Mouse (Mus musculus): ENCODE measurements around the gene Ranbp3l. TPM values are rescaled to one million over a fixed set of nuclear protein-coding genes. Genes with fewer than 3 reads are reported as not detected.

Ranbp3l gene
- total and polyA plus RNA-seq, 2 experiments from 2014 or later = 0.14 TPM; not detected in 1

DNA sequence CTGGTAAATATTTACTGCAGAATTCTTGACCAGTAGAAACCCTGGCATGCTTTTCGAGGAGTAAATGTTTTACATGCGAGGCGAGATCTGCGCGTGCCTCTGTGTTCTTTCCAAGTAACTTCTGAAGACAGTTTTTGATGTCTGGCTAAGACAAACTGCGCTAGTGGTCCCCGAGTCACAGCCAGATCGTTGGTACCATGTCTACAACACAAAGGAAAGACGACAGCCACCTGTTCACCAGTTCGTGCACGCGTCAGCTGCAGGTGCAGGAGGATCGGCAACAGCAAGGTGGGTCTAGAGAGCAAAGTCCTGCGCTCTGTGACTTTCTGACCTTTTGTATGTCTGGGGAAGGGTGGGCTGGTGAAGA, 463 bp downstream of the Ranbp3l start:
- no peak overlapping the region for H3K27ac ChIP-seq (ENCODE audit: low read depth)
- H3K36me3 ChIP-seq (replicated peaks; ENCODE audit: control insufficient read depth, insufficient read depth, low read length) = no peaks in the 10 kb centered on the region
- H3K4me3 ChIP-seq (ENCODE audit: low read depth, low read length) = no peak overlapping the region
- WGBS = 78% methylated on average over 14 of the region's 14 CpGs
- ATAC-seq (ENCODE audit: insufficient read depth, low read depth) (no peak), DNase-seq (ENCODE audit: low spot score) (no peak)
- no peak overlapping the region for H3K9ac ChIP-seq (replicated peaks; ENCODE audit: low read depth, low read length)
- no peaks in the 10 kb centered on the region for H3K9me3 ChIP-seq (replicated peaks; ENCODE audit: control insufficient read depth, low read length)
- no peaks in the 10 kb centered on the region for H3K27me3 ChIP-seq (ENCODE audit: control insufficient read depth, insufficient read depth, low read length)
- TF ChIP-seq CTCF (IDR thresholded peaks at IDR 0.05; ENCODE audit: low read depth) (no peak), EP300 (IDR thresholded peaks at IDR 0.05; ENCODE audit: low read depth) (no peak)
- H3K4me1 ChIP-seq (ENCODE audit: control insufficient read depth, insufficient read depth) = no peaks in the 10 kb centered on the region
- H3K4me2 ChIP-seq (ENCODE audit: low read depth, low read length) = peak overlapping the region; percentile 47; the same call in 1 of the 2 replicates

DNA sequence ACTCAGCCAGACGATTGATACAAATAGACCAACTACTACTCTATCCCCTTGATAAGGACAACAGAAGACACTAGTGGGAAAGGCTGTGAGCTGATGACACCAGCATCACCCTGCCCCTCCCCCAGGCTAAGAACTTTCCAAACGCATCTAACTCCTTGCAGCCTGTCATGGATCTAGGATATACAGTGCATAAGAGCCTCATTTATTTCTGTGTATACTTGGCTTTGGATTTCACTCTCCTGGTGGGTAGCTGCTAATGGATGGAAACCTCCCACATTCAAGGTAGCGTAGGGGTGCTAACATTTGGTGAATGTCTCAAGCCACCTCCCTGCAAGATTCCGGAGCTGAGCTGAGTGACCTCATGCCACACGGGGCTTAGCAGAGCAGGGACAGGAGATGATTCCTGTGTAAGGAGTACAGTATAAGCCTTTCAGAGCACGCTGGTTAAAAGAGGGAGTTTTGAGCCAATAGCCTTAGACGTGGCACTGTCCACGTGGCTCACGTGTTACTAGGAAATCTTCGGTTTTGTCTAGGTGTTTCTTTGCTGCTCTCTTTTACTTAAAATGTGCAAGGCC, 1.4 kb downstream of the Ranbp3l start:
- WGBS = 69% methylated on average over 10 of the region's 10 CpGs
- Histone ChIP-seq H3K27me3 (ENCODE audit: control insufficient read depth, insufficient read depth, low read length) (no peaks in the 10 kb centered on the region), H3K27ac (ENCODE audit: low read depth) (no peak overlapping the region)

DNA sequence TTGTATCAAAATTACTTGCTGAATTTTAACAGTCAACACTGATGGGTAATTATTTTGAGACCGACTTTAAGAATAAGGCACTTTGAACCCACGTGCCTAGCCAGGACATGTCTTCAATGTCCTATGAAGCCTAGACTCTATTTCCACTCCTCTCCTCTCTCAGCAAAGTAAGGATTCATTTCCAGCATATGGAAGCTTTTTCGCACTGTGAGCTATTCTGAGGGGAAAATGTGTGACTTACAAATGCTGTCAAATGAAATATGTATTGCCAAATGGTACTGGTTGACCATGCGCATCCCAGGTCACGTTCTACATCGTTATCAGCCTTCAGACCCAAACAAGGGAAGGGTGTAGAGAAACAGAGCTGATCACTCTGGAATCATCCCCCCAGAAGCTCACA, 23.5 kb downstream of the Ranbp3l start:
- Histone ChIP-seq H3K27me3 (ENCODE audit: control insufficient read depth, insufficient read depth, low read length) (no peaks in the 10 kb centered on the region), H3K4me1 (ENCODE audit: control insufficient read depth, insufficient read depth) (no peaks in the 10 kb centered on the region), H3K27ac (ENCODE audit: low read depth) (no peak overlapping the region), H3K4me2 (ENCODE audit: low read depth, low read length) (no peak overlapping the region), H3K4me3 (ENCODE audit: low read depth, low read length) (no peak overlapping the region), H3K9ac (replicated peaks; ENCODE audit: low read depth, low read length) (no peak overlapping the region), H3K9me3 (replicated peaks; ENCODE audit: control insufficient read depth, low read length) (no peaks in the 10 kb centered on the region), H3K36me3 (replicated peaks; ENCODE audit: control insufficient read depth, insufficient read depth, low read length) (no peaks in the 10 kb centered on the region)
- DNase-seq (ENCODE audit: low spot score) = no peak
- TF ChIP-seq EP300 (IDR thresholded peaks at IDR 0.05; ENCODE audit: low read depth) (no peak), CTCF (IDR thresholded peaks at IDR 0.05; ENCODE audit: low read depth) (no peak)
- ATAC-seq (ENCODE audit: insufficient read depth, low read depth) = no peak
- 87% methylated on average over 6 of the region's 6 CpGs for WGBS

More for the DNA sequence above, 1.4 kb downstream of the Ranbp3l start:
- no peak overlapping the region for H3K4me2 ChIP-seq (ENCODE audit: low read depth, low read length)
- TF ChIP-seq CTCF (IDR thresholded peaks at IDR 0.05; ENCODE audit: low read depth) (no peak), EP300 (IDR thresholded peaks at IDR 0.05; ENCODE audit: low read depth) (no peak)
- H3K36me3 ChIP-seq (replicated peaks; ENCODE audit: control insufficient read depth, insufficient read depth, low read length) = no peaks in the 10 kb centered on the region
- H3K9ac ChIP-seq (replicated peaks; ENCODE audit: low read depth, low read length) = no peak overlapping the region
- no peaks in the 10 kb centered on the region for H3K9me3 ChIP-seq (replicated peaks; ENCODE audit: control insufficient read depth, low read length)
- no peak for DNase-seq (ENCODE audit: low spot score)
- H3K4me1 ChIP-seq (ENCODE audit: control insufficient read depth, insufficient read depth) = no peaks in the 10 kb centered on the region
- ATAC-seq (ENCODE audit: insufficient read depth, low read depth) = no peak
- H3K4me3 ChIP-seq (ENCODE audit: low read depth, low read length) = no peak overlapping the region

DNA sequence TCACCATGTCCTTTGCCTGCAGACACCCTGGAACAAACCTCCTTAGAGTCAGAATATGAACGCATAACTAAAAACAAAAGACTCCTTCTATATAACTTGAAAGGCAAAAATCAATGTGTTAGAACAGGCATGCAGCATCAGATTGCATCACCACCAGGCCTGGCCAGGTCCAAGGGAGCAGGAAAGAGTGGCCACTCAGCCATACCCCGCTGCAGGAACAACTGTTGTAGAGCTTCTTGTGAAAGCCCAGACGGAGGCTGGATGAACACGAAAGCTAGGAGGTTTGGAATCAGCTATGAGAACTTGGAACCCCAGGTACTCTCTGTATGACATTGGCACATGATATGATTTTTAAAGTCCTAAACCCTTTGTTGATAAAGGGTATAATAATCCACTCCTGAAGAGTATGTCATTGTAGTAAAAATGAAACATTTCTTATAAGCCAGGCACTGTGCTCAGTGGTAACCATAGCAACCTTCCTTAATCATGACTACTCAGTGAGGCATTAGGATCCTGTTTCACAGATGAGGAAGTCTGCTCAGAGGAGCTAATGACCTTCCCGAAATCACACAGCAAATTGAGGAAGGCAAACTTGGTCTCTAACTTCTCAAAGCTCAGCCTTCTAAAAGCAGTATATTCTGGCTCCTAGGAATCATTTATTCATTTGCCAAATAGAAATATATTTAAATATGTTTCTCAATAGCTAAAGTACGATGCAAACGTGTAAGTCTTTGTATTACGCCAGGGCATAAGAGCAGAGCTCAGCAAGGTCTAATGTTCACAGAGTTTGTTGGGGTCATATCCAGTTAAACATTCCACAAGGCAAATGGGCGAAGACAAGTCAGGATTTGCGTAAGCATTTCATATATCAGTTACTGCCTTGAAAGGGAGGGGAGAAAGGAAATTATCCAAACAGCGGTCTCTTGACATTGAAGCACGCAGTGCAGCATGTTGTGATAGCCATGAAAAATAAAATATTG, 24.4 kb downstream of the Ranbp3l start:
- Histone ChIP-seq H3K9me3 (replicated peaks; ENCODE audit: control insufficient read depth, low read length) (no peaks in the 10 kb centered on the region), H3K4me3 (ENCODE audit: low read depth, low read length) (no peak overlapping the region), H3K4me1 (ENCODE audit: control insufficient read depth, insufficient read depth) (no peaks in the 10 kb centered on the region), H3K4me2 (ENCODE audit: low read depth, low read length) (no peak overlapping the region), H3K36me3 (replicated peaks; ENCODE audit: control insufficient read depth, insufficient read depth, low read length) (no peaks in the 10 kb centered on the region), H3K9ac (replicated peaks; ENCODE audit: low read depth, low read length) (no peak overlapping the region), H3K27ac (ENCODE audit: low read depth) (no peak overlapping the region), H3K27me3 (ENCODE audit: control insufficient read depth, insufficient read depth, low read length) (no peaks in the 10 kb centered on the region)
- DNase-seq (ENCODE audit: low spot score) (no peak), ATAC-seq (ENCODE audit: insufficient read depth, low read depth) (no peak)
- 76% methylated on average over 12 of the region's 12 CpGs for WGBS
- TF ChIP-seq CTCF (IDR thresholded peaks at IDR 0.05; ENCODE audit: low read depth) = no peak
- TF ChIP-seq EP300 (IDR thresholded peaks at IDR 0.05; ENCODE audit: low read depth) = no peak

GRCm38 (mm10) chr15:8994608-8995277, 27.0 kb downstream of the Ranbp3l start:
- H3K9me3 ChIP-seq (replicated peaks; ENCODE audit: control insufficient read depth, low read length) = no peaks in the 10 kb centered on the region
- H3K27ac ChIP-seq (ENCODE audit: low read depth) = no peak overlapping the region
- TF ChIP-seq EP300 (IDR thresholded peaks at IDR 0.05; ENCODE audit: low read depth) (no peak), CTCF (IDR thresholded peaks at IDR 0.05; ENCODE audit: low read depth) (peak; percentile 33)
- ATAC-seq (ENCODE audit: insufficient read depth, low read depth) (no peak), DNase-seq (ENCODE audit: low spot score) (no peak)
- H3K36me3 ChIP-seq (replicated peaks; ENCODE audit: control insufficient read depth, insufficient read depth, low read length) = no peaks in the 10 kb centered on the region
- H3K4me1 ChIP-seq (ENCODE audit: control insufficient read depth, insufficient read depth) = no peaks in the 10 kb centered on the region
- H3K4me2 ChIP-seq (ENCODE audit: low read depth, low read length) = no peak overlapping the region
- no peak overlapping the region for H3K9ac ChIP-seq (replicated peaks; ENCODE audit: low read depth, low read length)
- WGBS = 70% methylated on average over 8 of the region's 8 CpGs
- no peak overlapping the region for H3K4me3 ChIP-seq (ENCODE audit: low read depth, low read length)
- no peaks in the 10 kb centered on the region for H3K27me3 ChIP-seq (ENCODE audit: control insufficient read depth, insufficient read depth, low read length)

Data from heart, postnatal 0 days (tissue).